Mouse (Mus musculus) adrenal gland, postnatal 10 days (tissue): ENCODE measurements at regions not wholly inside any gene's neighbourhood (a gene's known extent, or its start where the extent isn't known, plus 50 kb on each side); places are given as distances from the start of the nearest gene placed in this dataset.

Experiments
- DNase-seq: peaks from one replicate; pipeline ENCODE4 v3.0.0; 2021; ENCODE audit warnings: mixed read lengths

DNA sequence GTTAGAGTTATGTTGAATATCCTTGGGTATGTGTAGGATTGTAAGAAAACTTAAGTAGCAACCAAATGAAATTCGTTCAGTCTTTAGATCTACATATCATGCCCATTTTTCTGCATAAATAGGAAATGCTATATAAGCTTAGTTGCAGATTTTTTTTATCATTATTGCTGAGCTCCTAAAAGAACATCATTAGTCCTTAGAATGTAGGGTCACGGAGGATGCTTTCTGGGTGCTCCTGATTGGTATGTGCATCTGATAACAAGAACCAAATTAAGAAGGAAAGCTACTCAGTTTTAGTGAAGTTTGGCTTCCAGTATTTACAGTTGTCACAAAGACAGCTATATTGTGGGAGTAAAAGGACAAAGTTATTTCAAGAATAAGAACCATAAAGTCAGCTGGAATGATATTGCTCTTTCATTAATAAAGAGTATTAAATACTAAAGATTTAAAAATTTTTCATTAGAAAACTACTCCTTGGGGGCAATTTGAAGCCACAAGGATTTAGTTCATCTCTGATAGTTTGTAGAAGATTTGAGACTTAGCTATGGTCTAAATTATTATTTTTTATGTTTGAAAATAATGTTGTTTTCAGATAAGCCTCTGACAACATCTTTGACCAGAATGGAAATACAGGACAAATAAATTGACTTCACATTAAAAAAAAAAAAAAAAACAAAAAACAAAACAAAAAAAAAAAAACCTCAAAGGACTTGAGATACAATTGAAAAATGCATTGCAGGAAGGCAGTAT, 65.1 kb upstream of the Cwc22 start:
- DNase-seq: no peak

DNA sequence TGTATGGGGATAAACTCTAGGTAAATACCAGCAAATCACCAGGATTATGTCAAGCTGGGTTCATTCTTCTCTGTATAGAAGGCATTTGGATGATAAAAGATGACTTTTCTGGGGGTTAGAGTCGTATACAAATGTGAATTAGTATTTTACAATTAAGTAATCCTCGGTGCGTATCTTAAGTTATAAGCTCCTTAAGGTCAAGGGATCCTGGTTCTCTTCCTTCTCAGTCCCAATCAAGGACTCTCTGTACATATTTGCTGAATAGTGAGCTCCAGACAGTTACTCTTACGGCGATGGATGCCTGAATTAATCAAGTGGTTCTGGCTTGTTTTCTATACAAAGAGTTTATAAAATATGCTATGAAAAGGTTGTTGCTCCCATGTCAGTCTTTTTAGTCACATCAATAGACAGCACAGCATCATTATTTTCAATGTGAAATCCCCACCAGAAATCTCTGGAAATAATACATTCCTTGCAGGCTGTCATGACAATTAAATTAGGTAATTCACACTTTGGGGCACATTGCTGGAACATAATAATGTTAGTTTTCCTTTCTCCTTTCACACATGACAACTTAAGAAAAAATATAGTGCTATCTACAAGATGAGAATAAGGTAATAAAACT, 64.0 kb upstream of the Cwc22 start:
- no peak for DNase-seq

DNA sequence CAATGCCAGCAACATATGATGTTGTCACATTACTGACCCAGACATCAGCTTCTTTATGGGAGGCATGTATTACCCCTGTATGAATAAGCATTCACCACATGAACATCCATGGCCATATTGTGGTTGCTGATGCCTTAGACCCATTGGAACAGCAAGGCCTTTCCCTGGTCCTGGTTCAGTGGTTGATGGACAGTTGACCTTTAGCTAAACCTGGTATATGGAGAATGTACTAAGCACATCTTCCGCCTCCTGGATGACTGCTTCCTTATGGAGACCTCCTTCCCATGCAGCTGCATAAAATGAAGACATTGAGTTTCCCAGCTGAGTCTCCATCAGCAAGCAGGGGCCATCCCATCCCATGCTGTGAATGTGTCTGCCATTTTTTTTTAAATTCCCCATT, 61.9 kb upstream of the Cwc22 start:
- no peak for DNase-seq

DNA sequence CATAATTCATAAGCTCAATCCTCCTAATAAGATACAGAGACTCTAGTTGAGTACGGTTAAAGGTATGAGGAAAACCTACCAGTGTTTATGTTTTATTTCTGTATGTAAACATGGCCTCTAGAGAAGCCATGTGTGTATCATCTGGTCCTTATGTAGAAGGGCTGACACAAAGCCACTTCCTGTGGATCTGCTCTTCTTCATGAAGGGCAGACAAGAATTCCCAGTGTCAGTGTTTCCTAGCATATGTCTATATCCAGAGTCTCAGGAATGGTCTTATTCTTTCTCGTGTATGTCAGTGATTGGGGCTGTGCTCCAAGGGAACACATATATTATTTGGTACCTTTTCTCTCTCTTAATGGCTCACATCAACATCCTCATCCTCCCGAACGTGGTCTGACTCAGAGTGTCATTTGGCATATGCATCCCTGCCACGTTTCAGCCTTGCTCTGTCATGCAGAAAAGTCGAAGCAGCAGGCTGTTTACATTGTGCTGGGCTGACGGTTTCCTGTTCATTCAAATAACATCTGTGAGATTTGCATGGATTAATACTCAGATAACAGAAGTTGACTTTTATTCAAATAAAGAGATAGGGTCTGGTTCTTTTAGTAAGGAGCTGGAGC, 59.3 kb upstream of the Cwc22 start:
- no peak for DNase-seq

- DNase-seq: no peak
Observed at GRCm38 (mm10) chr2:78004426-78004825, 58.3 kb upstream of the Cwc22 start.
